Mouse (Mus musculus) gastrocnemius, adult 18-20 months (tissue): Measurements from ENCODE around the gene Ehf. TPM values are rescaled to one million over a fixed set of nuclear protein-coding genes. Genes with fewer than 3 reads are reported as not detected.

Source experiments
- DNase-seq: peaks from one replicate; pipeline ENCODE4 v3.0.0; 2021; ENCODE audit warnings: low spot score
- long read RNA-seq, 2 experiments: library from polyadenylated mRNA; stranded (forward); transcript quantifications; one replicate each; pipeline ENCODE4 v2.0.0; 2021
- total RNA-seq, 2 experiments: library from RNA; stranded (reverse); gene quantifications; 2 replicates each; pipeline ENCODE4 v1.2.3; 2021

The Ehf gene
- under 1 TPM in 1 of 2 experiments, not detected in 1; 0.23 TPM for total RNA-seq
- long read RNA-seq, experiment 1, result 0 reads
- long read RNA-seq, experiment 2, result 0 reads

DNA sequence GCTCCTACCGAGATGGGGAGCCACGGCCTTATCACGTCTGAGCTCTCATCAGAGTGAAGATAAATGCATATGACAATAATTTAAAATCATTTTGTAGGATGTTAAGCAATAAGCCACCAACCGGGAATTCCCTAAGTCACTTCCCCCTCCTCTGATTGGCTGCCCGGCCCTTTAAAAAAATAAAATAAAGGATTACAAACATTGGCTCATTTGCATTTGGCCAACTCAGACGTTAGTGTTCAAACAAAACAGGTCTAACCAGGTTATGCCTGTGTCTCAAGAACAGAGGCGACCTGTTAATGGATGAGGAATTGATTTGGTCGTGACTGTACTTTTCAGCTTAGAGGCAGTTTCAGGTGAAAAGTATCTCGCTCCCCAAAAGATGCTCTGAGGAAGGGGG is at the start of gene Ehf:
Gene Ehf (minus strand): TSS at position 147 of the 400 bp plus-strand sequence.
- DNase-seq, result no peak

DNA sequence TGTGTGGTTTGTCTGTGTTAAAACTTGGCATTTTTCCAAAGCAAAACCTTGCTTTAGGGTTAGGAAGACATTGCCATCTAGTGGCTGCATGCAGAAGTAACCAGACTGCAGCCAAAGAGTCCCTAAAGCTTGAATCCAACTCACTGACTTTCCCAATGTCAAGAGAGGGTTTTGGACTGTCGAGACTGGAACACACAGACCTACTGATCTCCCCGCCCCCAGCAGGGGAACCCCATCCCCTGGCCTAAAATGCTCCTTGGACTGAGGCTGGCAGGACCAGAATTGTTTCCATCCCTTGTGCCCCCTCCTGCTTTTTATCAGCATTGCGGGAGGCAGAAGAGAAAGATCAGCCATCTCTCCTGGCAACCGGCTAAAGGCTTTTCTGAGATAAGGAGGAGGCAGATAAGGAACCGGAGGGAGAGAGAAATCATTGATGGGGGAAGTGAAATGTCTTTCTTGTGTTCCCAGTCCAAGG is 44.4 kb upstream of the Ehf start:
- DNase-seq, result peak; percentile 46

DNA sequence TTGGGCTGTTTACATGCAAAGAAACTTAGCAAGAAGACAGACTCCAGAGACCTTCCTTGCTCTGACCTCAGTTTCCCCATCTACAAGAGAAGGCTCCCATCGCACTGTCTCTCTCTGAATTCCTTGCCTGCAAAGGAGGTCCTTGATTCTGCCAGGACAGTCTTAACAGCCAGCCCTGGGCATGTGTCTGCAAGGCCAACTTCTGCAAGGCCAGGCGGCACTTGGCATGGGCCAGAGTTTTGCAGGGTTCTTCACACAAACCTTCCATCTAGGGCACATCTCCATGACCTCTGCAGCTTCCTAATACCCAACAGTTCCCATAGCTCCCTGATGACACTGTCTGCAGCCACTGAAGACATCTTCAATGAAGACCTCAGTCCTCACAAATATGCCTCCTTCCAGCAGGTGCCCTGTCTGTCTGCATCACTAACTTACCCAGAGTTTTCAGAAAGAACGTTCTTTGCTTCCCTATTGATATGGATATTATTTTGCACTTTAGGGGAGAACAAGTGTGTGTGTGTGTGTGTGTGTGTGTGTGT is 43.7 kb upstream of the Ehf start:
- no peak for DNase-seq

DNA sequence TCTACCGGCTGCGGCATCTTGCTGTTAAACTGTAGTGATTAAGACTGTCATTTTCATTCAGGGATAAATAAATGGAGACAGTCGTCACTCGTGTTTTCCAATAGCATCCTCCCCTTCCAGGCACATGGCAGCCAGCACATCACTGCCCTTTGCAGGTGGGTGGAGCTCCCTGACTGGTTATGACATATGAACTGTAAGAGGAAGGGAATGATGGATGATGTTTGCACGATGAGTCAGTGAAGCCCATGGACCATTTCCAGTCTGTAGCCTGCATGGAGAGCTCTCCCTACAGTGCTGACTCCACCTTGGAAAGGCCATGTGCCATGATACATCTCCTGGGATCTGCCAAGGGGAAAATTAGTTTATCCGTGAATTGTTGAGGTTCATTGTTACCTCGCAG is 40.5 kb upstream of the Ehf start:
- no peak for DNase-seq

DNA sequence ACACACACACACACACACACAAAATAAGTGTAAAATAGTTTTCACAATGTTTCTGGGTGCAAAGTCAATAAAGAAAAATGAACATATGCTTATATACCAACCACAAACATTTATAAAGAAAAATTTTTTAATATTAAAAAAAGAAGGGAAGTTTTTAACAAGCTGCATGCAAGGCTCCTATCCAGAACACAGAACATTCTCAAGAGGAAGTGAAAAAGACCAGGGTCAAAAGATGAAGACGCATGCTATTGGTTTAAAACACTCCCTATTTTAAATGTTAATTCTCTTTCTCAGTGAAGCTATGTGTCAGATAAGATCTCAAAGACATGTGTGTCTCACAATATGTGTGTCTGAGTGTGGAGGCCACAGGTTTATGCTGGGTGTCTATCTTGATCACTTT is 39.0 kb upstream of the Ehf start:
- no peak for DNase-seq

DNA sequence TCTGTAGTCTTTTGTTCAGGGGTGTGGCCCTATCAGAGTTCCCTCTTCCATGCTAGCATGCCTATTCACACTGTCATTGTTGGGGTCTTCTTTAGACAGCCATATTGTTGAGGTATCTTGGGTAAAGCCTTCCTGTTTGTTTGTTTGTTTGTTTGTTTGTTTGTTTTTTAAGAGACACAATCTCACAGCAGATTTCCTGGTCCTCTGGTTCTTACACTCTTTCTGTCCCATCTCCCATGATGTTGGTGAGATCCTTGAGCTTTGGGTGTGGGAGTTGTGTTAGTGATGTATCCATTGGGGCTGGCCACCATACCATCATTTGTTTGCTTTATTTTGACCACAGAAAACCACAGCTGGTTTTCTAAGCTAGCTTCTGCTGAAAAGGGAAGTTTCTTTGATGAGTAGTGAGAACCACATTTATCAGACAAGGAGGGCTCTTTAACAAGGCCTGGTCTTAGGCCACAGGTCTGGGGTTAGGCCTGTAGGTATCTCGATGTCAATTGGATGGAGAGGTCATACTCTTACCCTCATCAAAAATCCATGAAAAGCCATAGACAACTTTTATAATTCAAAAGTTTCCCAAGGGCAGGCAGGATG is 38.4 kb upstream of the Ehf start:
- DNase-seq, result no peak

DNA sequence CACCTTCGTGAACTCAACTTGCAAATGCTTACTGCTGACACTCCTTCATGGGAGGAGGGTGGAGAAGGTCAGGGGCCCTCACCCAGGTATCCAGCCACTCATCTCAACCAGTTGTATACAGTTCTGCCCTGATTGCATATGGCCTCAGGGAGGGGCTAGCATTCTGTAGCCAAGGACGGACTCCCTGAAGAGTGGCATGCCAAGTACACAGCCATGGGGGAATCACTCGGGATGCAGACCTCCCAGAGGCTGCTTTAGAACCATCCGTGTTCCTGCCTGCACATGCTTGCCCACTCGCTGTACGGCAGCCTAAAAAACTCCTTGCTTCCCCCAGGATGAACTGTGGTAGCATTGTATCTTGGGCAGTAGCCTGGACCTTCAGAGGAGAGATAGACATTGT is 35.6 kb upstream of the Ehf start:
- DNase-seq, result no peak

DNA sequence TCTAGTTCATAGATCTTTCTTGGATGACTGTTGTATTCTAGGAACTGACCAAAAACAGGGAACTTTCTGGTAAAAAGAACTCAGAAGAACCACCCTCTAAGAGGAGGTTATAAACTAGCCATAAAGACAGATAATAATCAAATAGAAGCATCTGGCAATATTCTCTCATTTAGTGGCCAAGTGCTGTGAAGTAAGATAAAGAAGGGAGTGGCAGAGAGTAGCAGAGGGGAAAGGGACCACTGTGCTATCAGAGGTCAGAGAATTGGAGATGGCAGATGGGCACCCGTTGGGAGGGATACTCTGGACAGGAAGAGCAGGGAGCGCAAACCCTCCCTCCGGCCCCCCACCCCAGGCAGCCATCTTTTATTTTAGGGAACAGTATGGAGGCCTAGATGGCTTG is 34.3 kb upstream of the Ehf start:
- DNase-seq, result no peak

DNA sequence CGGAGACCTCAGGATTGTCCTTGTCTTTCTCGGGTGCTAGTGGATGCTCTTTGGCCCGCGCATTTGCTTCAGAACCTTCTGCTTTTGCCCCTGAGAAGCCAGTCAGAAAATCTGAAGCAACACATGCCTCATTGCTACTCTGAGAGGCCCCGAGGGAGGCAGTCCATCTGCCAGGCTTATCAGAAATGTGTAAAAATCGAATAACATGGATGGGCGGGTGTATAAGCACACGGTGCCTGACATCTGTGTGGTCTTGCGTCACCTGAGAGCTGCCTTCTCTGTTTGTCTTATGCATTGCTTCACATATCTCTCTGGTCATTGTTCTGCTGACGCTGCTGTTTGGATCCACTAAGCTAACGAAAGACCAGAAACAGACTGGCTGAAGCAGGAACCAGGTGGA is 33.5 kb upstream of the Ehf start:
- no peak for DNase-seq

DNA sequence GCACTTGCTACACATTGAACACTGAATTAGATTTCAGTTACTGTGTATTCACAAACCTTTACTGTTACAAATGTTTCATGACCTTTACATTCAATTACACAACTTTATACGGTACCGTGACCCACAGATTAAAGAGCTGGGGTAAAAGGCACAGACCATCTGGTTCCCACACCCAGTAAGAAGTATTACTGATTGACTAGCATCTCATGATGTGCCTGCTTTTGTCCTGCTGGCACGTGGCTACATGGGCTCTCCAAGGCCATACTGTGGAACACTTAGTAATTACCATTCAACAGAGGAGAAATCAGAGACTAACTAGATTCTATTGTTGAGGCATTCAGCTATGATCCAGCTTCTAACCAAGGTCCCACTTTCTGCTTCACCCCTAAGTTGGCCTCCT is 32.9 kb upstream of the Ehf start:
- DNase-seq, result no peak

DNA sequence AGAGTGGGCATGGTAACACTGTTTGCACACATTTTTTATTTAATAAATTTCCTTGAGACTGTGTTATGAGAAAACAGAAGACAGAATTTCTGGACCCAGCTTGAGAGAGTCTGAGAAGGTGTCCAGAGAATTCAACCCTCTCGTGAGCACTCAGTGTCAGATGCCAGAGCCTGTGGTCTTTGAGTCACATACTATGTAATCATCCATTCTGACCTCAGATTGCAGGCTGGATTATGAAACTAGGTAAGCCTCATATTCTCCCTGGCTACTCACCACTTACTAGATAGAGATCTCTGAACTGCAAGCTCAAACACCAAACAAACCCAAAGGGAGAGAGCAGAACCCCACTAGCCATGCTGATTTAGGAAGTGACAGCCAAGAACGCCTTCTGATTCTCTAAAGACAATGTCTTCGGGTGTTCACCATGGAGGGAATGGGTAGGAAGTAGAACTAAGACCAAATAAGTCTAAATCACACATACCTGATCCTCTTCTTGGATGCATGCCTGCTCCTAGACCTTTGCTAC is 28.7 kb upstream of the Ehf start:
- no peak for DNase-seq

DNA sequence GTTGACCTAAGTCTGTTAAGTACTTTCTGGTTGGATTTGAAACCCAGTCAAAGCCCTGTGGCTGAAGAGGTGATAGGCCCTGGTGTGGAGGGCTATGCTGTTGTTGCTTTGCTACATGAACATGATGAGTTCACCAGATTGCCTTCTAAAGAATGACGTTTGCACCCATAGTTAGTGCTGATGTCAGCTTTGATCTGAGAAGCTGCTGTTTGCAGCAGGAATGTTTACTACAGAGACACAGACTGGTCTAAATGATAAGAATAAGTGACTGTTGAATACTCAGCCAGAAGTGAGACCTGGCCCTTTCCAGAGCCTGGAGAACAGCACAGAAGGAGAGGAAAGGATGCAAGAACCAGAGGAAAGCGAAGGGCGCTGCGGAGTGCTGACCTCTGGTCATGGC is 25.7 kb upstream of the Ehf start:
- DNase-seq, result no peak

DNA sequence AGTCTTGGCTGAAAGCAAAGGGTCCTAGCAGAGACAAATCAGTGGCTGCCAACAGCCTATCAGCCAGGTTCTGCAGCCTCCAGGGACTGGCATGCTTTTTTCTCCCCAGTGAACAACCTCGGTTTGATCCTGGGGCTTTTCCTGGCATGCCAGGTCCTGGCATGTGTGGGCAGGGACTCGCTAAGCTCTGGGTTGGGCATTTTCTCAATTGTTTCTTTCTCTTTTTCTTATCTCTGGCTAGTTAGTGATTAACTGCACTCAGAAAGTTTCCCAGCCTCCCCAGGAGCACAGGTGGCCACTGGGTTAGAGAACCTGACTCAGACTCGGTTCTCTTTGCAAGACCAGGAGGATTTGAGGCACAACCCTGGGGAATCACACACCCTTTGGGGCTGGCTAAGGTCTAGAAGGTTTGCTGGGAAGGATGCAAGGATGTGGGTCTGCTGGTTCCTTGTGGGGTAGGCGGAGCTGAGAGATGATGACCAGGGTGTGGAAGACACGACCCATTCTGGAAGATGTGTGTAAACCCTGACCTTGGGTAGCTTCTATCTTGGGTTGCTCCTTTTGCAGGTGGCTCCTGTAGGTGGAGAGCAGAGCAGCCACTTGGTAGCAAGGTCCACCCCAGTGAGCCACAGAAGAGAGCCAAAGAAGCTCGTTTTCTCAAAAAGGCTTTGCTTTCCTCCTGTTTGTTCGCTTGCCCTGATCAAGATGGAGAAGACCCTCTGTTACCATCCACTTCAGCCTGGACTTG is 22.4 kb upstream of the Ehf start:
- no peak for DNase-seq

DNA sequence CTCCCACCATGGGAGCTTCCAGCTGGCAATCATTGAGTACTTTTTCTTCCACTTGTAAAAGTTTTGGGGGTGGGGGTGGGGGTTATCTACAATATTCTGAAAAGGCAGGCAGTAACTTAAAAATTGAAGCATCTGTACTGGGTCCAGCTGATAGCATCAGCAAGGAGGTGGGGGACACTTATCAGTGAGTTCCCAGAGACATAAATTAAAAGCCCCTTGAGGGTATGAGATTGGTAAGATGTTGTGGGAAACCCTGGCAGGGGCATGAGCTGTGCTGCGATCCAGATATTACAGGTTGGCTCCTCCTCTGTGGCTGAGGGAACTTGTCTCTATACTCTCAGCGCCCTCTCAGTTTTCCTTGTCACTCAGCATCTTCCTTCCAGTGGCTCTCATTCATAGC is 21.2 kb upstream of the Ehf start:
- DNase-seq, result no peak

DNA sequence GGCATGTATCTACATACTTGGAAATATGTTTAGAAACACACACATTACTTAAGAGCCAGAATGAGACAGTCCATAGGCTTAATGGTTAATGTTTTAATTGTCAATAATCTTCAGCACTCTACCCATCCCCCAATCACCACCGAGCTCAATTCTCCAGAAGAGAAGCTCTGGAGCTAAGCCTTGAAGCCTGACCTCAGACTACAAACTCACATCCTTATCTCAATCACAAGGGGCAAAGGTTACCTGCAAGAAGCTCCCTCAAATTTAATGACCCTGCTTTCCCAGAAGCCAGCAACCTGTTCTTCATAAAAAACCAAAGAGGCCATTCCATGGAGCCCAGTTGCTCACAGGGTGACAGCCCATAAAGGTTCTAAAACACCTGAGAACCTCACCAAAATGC is 19.1 kb upstream of the Ehf start:
- no peak for DNase-seq

DNA sequence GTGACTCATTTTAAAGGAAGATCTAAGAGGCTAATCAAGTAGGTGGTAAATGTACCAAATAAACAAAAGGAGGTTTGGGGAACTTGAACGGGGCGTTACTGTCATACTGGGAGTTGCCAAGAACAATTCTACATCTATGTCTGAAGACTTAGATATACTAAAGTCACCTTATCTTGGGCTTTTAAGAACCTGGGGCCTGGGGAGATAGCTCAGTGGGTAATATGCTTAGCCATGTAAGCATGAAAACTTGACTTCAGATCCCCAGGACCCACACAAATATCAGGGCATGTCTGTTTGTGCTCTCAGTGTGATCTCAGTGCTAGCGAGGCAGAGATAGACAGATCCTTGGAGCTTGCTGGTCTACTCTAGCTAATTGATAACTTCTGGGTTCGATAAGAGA is 18.6 kb upstream of the Ehf start:
- DNase-seq, result no peak

DNA sequence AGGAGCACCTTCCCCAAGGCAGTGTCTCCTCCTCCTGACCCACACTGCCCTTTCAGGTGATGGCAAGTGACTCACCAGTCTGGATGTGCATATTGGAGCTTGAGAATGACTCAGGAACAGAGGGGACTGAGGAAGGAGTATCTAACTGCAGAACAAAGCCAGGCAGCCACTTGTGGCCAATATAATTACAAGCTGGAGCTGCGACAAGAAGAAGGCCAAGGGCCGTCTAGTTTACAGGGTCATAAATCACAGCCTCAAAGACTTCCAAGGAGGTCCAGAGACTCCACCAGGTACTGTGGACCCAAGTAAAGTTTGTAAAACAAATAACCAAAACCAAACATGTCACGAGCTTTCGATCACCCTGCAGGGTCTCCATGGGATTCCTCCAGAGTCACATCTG is 10.9 kb upstream of the Ehf start:
- DNase-seq, result no peak

DNA sequence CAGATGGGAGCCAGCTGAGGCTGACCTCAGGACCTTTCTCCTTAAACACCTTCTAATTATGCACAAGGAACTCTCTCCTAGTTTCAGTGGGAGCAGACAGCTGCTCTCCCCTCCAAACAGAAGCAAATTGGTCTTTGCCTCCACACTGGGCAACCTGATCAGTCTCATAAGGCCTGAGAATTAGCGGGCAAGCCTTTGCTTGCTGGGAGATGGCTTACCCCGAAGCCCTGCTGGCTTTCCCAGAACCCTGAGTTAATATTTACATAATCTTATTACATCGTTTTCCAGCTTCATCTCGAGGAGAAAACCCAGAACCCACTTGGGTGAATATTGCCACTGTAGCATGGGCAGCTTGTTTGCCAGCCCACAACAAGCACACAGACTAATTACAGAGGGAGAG is 9.6 kb upstream of the Ehf start:
- no peak for DNase-seq

DNA sequence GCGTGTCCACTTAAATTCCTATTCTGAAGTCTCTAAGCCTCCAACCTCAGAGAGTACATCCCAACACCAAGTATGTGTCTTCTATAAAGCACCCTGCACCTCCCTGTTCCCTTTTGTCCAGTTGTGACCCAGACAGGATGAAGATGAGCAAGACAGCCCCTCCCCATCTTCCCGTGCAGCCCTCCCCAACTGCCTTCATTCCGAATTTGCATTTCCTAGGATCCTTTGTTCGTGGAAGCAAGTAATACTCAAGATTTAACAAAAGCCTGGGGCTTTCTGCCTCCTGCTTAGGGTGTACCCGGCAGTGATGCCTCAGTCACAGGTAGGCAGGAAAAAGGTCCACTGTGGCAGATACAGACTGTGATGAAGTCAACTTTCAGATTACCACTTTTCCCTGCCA is 7.6 kb upstream of the Ehf start:
- DNase-seq, result no peak

DNA sequence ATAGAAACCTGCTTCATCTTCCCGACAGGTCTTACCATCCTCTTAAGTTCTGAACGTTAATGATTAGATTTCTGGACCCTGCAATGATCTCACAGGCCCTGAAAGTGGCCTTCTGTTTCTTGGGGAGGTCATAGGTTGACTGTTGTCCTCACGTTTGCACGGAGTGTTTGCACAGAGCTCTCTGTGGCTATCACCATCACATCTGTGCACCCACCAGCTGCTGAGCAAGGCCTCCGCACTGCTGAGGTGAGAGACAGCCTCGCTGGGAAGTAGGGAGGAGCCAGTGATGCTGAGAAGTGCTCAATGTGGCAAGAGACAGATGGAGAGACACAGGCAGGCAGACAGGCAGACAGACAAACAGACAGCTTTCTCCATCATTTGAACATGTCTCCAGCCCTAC is 3.6 kb upstream of the Ehf start:
- DNase-seq, result no peak

DNA sequence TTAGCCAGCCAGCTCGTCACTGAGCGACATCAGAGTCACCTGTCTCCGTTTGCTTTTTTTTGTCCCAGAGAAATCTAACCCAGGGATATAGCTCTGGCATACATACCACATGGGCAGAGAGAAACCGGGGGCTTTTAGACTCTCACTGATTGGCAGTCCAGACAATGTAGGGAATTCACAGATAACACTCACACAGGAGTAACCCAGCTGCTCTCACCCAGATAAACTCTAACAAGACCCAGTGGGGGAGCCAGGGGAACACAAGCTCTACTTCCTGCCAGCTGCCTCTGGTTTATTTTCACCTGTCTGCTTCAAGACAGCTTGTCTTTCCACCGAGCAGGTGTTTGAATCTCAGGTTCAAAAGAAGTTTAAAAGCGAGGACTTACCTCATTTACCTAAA is 409 bp downstream of the Ehf start:
- no peak for DNase-seq

DNA sequence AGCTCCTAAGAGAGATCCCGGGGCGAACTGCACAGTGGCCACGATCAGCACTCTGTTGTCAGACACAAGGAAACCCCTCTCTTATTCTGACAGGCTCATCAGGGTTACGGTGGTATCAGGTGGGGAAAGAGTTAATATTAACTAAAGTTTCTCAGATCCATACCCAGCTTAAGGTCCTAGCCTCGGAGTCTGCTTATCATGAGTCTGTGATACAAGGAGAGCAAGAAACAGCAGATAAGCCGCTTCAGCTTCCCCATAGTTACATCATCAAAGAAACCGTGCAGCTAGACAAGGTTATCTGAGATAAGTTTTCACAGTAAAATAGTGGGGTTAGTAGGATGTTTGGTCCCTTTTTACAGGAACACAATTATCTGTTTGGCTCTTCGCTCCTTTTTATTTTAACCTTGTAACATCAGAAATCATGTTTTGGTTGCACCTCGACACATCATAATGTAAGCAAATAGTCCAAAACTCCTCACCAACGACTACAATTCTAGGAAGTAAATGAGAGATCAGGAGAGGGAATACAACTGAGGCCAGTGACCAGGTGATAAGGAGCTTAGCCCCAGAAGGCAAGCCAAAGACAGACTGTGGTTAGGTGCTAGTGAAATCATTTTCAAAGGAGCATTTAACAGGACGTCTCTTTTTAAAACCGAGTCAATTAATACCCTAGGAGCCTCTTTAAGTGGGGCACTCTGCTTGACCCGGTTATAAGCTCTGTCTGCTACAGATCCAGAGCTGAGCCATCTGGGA is 4.2 kb downstream of the Ehf start:
- no peak for DNase-seq
